Mouse (Mus musculus) cerebellum, postnatal 36 days (tissue): Measurements from ENCODE around the gene Rtbdn.

ENCODE experiments used
- DNase-seq, 2 experiments: peaks; one replicate each; pipeline ENCODE4 v3.0.0; 2021 to 2022; ENCODE audit warnings: mixed read lengths in 2 of 2

Rtbdn gene

DNA sequence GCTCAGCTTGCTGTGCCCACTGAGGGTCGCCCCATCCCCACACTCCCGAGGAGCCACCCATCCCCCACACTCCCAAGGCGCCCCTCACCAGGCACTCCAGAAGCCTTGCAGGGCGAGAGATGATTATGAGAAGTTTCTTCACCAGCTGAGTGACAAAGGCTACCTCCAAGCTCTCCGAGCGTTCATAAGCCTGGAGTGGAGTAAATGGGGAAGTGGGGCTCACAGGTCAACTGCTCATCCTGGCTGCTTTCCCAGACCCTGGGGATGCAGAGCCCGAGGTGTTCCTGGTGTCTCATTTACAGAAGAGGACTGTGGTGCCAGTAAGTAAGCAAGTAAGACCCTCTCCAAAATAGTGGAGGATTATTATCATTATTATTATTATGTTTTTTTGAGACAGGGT is 21.2 kb upstream of the Rtbdn start:
- no peak for DNase-seq

DNA sequence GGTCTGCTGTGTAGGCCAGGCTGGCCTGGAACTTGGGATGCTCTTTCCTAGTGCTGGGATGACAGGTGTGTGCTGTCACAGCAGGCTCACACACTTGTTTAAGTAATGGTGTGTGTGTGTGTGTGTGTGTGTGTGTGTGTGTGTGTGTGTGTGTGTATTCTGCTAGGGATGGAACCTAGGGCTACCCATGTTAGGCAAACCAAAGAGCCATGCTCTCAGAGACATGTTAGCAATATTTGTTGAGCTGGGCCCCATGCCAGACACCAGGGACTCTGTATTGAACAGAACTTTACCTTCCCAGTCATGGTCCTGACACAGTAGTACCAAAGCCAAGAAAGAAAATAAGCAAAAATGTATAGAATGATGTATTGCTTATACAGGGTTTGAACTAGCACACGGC is 19.3 kb upstream of the Rtbdn start:
- DNase-seq: no peak

DNA sequence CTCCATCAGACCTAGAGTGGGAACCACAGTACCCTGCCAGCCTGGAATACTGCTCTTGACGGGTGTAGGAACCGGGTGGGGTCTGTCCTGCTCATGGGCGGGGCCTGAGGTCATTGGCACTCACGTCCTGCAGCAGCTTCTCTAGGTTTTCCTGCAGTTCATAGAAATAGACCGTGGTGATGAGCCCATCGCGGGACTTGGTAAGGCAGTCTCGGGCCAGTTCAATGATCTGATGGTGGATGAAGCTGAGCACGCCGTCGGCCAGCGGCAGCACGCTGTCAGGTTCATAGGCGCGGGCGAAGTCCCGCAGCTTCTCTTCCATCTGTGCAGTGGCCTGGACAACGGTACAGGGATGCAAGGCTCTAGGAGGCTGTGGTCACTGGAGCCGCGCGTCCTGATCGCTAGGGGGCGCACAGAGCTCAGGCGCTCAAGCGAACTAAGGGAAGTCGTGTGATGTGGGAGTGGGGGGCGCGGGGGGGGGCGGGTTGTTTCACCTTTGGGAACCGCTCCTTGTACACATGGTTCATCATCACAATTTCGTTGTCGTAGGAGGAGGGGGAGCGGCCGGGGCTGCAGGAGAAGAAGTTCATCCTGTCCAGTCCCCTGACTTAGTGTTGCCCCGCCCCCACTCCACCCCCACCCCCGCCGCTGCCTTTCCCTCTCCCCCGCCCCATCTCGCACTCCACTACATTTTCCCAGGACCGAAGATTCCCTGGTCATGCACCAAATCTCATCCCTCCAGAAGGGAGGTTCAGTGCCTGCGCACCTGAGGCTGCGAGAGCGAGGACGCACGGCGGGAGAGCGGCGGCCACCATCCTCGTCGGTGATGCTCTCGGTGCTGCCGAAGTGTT is 18.1 kb upstream of the Rtbdn start:
- DNase-seq: peak; percentile 83 to 85

DNA sequence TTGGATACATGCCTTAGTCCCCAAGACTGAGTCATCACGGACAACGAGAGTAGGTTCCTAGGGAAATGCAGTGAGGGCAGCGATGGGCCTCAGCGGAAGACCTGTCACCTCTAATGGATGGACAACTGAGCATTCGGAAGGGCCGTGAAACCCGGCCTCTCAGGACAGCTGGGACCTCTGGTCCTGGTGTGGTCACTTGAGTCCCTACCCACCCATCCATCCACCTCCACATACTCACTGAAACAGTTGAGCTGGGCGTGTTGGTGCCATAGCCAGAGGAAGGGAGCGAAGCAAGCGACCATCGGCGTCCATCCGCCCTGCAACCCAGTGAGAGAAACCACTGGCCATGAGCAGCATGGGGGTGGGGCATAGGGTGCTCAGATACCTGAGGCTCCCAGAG is 16.2 kb upstream of the Rtbdn start:
- no peak for DNase-seq

DNA sequence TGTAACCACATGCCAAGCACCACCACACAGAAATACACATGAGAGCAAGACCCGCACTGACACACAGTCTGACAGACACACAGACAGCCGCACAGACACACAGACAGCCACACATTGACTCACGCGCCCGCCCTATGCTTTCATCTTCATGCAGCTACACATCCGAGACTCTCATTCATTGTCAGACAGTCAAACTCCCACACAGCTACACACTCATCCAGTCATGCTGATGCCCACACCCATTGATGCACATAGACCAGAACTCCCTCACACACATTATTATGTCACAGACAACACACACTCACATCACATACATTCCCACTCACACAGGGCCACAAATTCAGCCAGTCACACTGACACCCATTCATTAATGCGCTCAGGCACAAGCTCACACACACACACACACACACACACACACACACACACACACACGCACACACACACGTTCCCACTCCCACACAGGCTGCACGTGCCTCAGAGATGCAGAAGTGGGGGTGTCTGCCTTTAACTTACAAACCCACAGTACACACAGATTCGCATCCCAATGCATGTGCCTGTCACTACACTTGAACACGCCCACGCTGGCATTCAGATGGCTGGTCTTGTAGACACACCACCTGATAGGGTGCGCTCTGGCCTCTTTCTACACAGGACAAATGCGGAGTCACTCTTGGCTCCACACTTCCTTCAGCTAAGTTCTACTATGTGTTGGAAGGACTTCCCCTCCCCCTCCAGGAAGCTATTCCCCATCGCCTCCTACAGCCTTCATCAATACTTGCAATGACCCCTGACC is 12.8 kb upstream of the Rtbdn start:
- DNase-seq: no peak

DNA sequence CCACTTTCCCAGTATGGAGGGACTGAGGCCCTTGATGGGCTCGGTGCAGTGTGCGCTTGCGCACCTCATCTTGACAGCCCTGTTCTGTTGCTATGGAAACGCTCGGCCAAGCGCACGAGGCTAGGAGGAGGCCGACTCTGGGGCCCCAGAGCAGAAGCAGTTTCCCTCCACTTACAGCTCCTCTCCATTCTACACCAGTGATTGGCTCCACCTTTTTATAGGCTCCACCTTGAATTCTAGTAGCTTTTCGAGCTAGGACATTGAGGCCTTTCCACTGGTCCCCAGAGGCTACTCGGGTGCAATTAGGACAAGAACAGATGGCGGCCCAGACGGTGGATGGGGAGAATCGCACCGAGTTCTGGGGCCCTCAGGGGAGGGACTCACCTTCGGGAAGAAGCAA is 11.9 kb upstream of the Rtbdn start:
- DNase-seq: peak; percentile 75 to 76

DNA sequence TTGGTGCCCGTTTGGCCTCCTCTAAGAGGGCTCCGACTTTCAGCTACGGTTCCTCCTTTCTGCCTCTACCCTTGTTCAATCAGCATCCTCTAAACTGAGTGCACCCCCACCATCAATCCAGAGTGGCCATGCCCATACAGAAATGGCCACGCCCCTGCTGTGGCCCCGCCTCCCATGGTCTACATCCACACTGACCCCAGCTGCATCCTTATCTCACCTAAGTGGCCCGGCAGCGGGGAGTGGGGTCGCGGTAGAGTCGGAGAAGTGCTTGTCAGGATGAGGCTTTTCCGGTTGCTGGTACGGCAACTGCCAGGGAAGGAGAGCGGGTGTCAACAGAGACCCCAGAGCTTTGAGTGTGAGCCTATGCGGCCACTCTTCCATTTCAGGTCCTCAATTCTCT is 11.3 kb upstream of the Rtbdn start:
- peak; percentile 39 to 46 for DNase-seq

DNA sequence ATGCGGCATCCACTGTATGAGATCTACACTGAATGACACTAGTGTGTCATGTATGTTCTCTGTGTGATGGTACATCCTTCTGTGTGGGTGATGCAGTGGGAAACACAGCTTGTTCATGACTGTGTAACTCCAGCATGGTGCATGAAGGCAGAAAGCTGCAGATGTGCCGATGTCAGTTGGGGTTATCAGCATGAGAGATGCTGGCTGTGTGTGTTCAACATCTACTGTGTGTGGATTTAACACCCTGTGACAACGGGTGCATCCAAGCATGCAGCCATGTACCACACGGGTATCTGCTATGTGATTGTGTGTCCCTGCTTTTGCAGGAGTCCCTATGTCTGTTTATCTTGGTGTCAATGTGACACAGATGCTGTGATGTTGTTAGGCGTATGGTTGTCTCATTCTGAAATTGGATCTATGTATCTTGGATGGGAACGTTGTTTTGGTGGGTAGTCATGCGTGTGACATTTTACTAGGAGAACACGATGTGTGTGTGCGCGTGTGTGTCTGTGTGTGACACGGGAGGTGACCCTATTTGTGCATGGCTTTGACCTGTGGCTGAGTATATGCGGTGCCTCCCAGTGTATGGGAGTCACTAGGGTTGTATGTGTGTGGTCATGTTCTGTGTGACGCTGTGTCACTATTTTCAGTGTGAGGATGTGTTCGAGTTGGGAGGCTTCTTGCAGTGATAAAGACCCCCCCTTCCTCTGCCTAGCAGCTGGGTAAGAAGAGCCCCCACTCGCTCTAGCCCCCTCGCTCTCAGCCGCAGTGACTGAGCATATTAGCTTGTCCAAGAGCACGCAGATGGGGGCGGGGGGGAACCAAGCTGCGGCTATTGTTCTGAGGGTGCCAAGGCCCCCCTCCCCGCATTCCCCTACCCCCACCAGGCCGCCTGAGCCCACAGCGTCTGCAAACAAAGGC is 10.5 kb upstream of the Rtbdn start:
- DNase-seq: peak; percentile 13 to 36

DNA sequence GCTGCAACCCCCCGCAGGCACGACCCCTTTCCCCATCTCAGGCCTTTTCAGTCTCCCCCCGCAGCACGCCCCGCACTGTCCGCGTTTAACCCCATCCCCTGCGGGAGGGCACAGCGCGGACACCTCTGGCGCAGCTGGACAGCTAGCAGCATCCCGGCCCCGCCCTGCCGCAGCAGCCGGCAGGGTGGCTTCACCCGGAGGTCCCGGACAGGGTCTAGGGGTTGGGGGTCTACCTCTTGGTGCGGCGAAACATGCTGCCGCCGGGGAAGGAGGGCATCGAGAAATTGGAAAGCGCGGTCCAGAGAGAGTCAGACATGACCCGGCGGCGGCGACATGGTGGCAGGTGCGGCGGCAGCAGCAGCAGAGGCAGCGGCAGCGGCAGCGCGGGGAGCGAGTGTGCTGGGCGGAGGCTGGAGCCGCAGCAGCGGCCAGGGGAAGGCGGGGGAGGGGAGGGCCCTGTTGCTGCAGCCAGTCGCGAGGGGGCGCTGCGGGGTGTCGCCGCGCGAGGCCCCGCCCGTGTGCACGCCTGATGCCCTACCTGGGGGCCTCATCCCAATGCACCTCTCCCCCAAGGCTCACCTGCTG is 9.7 kb upstream of the Rtbdn start, which contains the start of gene Mast1:
Mast1 (minus strand) TSS at position 398 of the 585 bp plus-strand sequence.
- DNase-seq: peak; percentile 82 to 92

DNA sequence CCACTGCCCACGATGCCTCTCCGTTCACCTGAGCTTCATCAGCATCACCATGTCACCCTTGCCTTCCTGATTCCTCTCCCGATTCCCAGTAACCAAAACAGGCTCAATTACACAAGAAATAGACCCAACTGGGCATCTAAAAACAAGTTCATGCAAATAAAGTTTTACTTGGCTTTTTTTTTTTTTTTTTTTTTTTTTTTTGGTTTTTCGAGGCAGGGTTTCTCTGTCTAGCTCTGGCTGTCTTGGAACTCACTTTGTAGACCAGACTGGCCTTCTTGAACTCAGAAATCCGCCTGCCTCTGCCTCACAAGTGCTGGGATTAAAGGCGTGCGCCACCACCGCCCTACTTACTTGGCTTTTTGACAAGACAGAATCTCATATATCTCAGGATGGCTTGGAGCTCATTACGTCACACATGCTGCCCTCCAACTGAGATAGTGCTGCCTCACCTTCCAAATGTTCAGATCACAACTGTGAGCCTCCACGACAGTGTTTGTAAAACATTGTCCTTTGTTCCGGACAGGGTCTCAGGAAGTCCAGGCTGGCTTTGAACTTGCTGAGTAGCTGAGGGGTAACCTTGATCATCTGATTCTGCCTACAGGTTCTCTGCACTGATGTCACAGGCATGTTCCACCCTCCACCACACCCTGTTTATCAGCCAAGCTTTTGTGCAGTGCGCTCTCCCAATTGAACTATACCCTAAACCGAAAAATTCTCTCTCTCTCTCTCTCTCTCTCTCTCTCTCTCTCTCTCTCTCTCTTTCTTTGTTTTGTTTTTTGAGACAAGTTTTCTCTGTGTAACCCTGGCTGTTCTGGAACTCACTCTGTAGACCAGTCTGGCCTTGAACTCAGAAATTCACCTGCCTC is 8.9 kb upstream of the Rtbdn start:
- no peak for DNase-seq

DNA sequence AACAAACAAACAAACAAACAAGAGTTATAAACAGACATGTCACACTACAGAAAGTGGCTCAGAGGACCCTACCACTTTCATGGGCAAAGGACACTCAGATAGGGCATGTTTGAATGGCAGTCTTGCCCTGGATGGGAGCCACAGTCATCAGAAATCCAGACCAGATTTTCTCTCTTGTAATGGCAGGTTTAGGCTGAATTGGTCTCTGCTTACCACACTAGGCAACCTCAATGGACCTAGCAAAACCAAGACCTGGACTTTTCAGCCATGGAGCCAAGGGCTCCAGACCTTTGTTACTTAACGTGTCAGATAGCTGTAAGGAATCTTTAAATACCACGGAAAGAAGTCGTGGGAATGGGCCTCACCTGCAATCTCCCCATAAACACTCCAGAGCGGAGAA is 3.1 kb upstream of the Rtbdn start:
- no peak for DNase-seq

DNA sequence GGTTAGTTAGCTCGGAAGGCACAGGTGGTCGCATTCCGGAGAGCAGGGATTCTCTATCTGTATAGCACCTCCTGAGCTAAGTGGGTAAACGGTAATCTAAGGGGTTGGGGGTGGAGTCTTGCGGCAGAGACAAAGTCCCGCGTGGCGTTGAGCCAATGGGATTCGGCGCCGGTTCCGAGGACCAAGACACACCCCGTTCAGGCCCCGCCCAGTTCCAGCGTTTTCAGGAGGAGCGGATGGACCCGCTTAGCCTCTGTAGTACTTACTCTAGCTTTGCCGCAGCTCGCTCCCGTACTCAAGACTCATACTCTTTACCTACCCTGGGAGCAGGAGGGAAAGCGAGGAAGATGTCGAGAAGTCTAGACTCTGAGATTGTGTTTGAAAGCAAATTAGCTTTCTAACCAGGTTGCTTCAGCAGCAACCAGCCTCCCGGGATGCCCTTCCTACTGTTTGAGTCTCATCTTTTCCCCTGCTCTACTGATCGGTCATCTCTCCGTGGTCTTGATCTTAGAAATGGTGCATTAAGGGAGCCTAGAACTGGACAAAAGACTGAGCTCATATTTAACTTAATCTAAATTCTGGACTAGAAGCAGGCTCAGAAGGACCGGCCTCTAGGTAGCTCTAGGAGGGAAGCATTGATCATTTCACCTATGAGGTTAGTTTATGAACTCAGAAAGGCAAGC is 2.2 kb upstream of the Rtbdn start:
- peak; percentile 76 to 84 for DNase-seq

DNA sequence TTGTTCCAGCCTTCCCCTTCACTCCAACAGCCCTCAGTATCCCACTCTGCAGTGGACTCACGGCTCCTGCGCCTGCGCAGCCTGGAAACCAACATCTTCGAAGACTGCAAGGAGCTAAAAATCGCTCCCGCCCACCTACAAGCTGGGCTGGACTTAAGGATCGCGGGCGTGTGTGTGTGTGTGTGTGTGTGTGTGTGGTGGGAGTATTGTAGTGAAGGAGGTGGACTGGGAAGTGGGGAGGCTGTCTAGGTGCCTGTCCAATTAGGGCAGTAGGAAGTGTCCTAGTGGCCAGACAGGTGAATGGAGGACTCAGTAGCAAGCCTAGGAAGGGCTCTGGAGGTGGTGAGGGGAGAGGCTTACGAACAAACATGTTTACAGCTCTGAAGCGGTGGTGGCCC is 1.6 kb upstream of the Rtbdn start:
- DNase-seq: peak; percentile 44 to 53

DNA sequence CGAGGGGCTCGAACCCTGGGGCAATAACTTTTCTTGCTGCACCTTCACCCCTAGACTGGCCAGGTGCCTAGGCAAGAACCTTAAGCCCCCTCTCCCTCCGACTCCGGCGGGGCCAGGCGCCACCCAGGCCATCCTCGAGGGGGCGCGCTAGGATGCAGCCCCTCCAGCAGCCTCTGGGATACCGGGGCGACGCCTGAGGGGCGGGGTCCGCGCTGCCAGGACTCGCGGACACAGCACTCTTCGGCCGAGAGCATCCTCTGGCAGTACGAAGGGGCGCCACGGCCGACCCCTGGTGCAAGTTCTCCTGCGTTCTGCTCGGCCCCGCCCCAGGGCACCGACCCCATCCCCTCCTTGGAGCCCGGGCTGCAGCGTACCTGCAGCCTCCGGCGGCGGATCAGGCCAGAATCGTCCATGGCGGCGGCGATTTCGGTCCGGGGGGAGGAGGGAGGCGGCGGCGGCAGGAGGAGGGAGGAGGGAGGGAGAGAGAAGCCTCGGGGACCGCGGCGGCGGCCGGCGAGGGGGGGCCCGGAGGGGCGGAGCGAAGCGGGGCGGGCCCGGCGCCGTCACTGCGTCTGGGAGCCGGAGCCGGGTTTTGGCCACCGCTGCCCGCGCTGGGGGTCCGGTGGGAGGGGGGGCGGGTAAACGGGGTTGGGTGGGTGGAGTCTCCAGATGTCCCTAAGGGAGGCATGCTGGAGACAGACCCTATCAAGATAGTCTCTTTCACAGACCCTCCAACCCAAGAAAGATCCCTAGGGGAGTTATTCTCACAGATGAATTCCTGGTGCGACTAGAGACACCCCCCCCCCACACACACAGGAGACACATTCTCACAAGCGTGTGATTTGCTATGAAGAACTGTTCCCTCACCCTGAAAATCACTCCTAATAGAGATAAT is 911 bp upstream of the Rtbdn start:
- peak; percentile 63 to 73 for DNase-seq

DNA sequence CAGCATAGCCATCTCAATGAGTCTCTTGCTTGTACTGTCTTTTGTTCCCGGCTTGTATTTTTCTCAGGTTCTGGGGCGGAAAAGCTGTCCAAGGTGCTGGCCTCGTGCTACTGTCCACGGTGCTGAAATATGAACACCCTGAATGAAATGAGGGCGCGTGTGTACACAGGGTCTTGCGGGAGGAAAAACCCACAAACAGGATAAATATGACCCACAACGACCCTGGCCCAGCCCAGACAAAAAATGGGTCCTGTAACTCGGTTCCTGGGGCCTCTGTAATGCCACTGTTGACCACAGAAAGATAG is 402 bp downstream of the Rtbdn start:
- DNase-seq: no peak

DNA sequence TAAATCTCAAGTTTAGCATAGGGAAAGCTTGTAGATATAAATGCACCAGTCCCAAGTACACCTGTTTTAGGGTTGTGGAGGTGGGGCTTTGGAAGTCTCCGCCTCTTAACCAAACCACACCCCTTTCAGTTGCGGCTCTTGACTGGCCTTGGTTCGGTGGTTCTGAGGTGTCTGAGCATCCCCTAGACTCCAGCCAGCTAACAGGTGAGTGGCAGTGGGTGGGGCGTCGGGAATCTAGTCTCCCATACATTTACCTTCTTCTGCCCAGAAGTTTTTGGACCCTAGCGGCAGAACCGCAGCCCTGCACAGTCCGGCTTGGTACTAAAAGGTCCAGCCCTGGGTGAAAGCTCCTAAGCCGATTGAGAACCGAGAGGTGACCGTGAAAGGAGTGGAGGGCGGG is 3.0 kb downstream of the Rtbdn start:
- no peak for DNase-seq

DNA sequence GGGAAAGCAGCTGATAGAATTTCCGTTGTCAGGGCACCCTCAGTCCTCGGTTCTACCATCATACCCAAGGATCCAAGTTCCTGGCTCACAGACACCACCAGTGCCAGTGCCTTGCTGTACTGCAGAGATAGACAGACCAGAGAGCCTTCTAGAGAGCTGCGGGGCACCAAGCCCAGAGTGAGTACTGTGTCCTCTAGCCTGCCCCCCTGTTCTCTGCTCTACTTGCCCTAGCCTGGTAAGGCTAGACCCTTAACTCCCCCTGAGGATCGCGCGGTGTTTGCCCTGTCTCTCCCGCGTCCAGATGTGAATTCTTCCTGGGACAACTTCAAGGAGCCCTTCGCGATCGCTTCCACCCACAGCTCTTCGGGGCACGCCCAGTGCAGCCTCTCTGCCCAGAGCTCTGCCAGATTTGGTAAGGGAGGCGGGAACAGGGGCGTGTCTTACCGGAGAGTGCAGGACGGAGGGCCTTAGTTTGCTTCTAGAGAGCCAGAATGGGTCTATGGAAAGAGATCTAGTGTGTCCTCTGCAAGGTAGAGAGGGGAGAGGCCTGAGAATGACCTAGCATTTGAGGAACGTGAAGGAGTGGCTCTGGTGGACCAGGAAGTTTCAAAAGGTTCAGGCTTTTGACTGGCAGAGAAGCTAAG is 5.9 kb downstream of the Rtbdn start:
- DNase-seq: no peak

DNA sequence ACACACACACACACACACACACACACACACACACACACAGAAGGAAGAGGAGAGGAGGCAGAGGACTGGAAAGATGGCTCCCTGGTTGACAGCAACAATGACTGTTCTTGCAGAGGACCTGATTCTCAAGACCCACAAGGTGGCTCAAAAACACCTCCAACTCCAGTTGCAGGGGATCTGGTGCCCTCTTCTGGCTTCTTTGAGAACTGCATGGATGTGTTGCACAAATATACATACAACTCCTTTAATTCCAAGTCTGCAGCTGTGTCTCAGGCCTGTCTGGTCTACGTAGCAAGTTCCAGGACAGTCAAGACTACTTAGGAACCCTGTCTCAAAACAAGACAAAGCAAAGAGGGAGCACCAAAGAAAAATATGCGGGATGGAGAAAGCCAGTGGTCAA is 10.0 kb downstream of the Rtbdn start:
- peak; percentile 80 to 88 for DNase-seq

DNA sequence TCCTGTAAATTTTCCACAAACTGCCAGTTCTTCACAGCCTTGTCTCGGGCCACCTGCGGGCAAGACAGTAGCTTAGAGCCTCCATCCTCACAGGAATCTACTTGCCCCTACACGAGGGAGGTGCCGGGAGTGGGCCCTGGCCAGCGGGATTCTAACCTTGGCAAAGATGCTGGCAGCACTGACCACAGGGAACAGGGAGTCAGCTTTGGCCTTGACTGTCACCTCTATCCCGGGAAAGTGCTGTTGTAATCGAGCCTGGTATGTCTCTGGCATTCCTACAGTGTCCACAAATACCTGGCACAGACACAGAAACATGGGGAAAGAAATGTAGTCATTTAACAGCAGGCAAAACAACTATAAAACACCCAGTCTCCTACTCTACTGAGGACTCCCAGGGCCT is 13.0 kb downstream of the Rtbdn start:
- no peak for DNase-seq

DNA sequence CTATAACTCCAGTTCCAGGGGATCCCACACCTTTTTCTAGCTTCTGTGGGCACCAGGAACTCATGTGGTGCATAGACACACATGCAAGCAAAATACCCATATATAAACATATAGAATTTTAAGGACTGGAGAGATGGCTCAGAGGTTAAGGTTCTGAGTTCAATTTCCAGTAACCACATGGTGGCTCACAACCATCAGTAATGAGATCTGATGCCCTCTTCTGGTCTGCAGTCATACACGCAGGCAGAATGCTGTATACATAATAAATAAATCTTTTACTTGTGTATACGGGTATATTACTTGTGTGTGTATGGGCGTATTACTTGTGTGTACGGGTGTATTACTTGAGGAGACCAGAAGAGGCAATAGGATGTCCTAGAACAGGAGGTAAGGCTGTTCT is 17.2 kb downstream of the Rtbdn start:
- DNase-seq: no peak
